Mouse (Mus musculus): ENCODE results near the gene Plppr4.

DNA sequence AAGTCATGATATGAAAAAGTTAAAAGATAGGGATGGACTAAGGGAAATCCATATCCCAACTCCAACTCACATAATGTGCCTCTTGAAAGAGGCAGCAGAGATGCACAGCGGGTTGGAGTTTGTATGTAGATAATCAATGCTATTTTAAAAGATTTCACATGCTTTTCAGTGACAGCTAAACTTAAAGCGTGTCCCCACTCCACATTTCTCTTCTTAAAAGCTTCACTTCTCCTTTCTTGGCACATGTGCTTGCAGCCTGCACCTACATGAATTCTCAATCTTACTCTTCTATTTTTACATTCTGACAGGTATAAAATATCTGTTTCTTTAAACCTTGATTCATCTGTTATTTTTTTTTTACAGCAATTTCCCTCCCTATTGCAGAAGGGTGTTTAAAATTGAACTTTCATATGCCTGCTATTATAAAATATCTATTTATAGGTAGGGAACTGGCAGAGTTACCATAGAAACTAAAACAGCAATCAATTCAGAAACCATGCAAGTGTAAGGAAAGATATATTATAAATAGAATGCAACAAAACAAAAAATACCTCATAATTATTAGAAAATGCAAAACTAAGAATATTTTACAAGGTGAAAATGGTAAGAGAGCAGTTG lies 66.3 kb downstream of the Plppr4 start:
- TF ChIP-seq ZKSCAN1 (IDR thresholded peaks at IDR 0.05; ENCODE audit: borderline replicate concordance, low read depth, low read length): no peak
- no peak for TF ChIP-seq USF1 (IDR thresholded peaks at IDR 0.05; ENCODE audit: low read depth, low read length)
